Mouse (Mus musculus) embryonic fibroblast, embryonic 13.5 days (primary cell): Measurements from ENCODE around the gene Frmpd1.

ENCODE experiments used
- CTCF ChIP-seq: IDR thresholded peaks from 2 replicates; pipeline ENCODE4 v1.5.1; 2011; ENCODE audit warnings: mild to moderate bottlenecking, control low read depth, low read length, moderate library complexity, borderline replicate concordance; ENCODE audit not compliant: insufficient read depth
- POLR2A ChIP-seq: IDR thresholded peaks from 2 replicates; pipeline ENCODE4 v1.6.1; 2011; ENCODE audit warnings: low read depth, mild to moderate bottlenecking, control low read depth, low read length, moderate library complexity

GRCm38 (mm10) chr4:45142411-45142810 lies 42.3 kb upstream of the Frmpd1 start:
- TF ChIP-seq CTCF: no peak
- no peak for TF ChIP-seq POLR2A
